In the genomic region with DNA sequence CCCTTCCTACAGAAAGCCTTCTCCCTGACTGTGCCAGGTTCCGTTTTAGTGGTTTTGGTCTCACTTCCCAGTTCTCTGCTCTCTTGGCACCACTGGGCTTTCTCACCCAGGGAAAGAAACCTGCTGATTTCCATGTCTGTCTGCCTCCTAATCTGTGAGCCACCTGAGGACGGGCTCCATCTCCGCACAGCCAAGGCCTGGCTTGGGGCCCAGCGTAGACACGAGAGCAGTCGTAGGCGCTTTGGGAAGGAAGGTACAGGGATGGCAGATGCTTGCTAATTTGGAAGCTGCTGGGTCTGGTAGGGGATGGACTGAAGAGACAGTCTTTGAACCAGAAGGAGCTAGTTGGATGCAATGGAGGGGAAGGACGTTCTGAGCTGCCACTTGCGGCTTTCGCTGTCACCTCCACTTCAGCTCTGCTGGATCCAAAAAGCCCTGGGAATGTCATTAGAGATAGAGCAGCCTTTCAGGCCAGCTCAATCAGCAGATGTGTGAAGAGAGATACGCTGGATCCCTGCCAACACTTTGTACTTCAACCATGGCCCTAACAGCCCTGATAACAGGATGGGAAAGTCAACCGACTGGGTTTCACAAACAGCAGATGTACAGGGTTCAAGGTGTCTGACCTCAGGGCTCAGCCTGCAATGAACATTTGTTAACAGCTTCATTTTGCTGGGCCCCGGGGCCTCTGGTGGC, we compare ENCODE assay signal across 8 mouse cellular contexts. TPM values are rescaled to one million over a fixed set of nuclear protein-coding genes. Genes with fewer than 3 reads are reported as not detected.
A peak's percentile ranks its signal among the peaks of the same experiment; 100 is the strongest.
DNase-seq lines count a peak whose midpoint lies in the region; ATAC-seq lines count a peak whose summit lies in the region.

No protein-coding gene starts in this region.

- H3K4me2 ChIP-seq in forebrain, embryonic 14.5 days (ENCODE audit: low read length), result no peak overlapping the region
- H3K4me2 ChIP-seq in hindbrain, embryonic 13.5 days, result no peak overlapping the region

- intact Hi-C loops in left cerebral cortex, postnatal 25 days (cut with DNase I), result loop anchor here (2.0 kb wide), 2 partner anchors 33 to 319 kb away; no protein-coding TSS in a partner anchor

- no peaks in the 10 kb centered on the region for H3K36me3 ChIP-seq in forebrain, embryonic 14.5 days (ENCODE audit: control insufficient read depth, insufficient read depth, low read length)
- no peaks in the 10 kb centered on the region for H3K36me3 ChIP-seq in hindbrain, embryonic 13.5 days
- H3K36me3 ChIP-seq in limb, embryonic 10.5 days, result no peaks in the 10 kb centered on the region

- H3K27me3 ChIP-seq in forebrain, embryonic 14.5 days (replicated peaks; ENCODE audit: control insufficient read depth, insufficient read depth, low read length), result no peaks in the 10 kb centered on the region
- H3K27me3 ChIP-seq in hindbrain, embryonic 13.5 days, result 0 out of 2 replicates have a peak, but pooled peaks cover 1% of the 10 kb centered on the region
- peaks cover 44% of the 10 kb centered on the region for H3K27me3 ChIP-seq in limb, embryonic 10.5 days (ENCODE audit: low read depth, poor library complexity, severe bottlenecking)

- H3K4me3 ChIP-seq in forebrain, embryonic 14.5 days (ENCODE audit: low read depth, low read length), result no peak overlapping the region
- no peak overlapping the region for H3K4me3 ChIP-seq in hindbrain, embryonic 13.5 days
- no peak overlapping the region for H3K4me3 ChIP-seq in limb, embryonic 10.5 days

- H3K27ac ChIP-seq in forebrain, embryonic 14.5 days (ENCODE audit: low read depth, low read length), result peak overlapping the region; percentile 29; the same call in 1 of the 2 replicates
- H3K27ac ChIP-seq in hindbrain, embryonic 13.5 days, result peak overlapping the region; percentile 18
- no peak overlapping the region for H3K27ac ChIP-seq in limb, embryonic 10.5 days

- WGBS in forebrain, embryonic 14.5 days, result 56% methylated on average over 13 of the region's 13 CpGs
- 59% methylated on average over 13 of the region's 13 CpGs for WGBS in hindbrain, embryonic 13.5 days
- WGBS in limb, embryonic 10.5 days, result 67% methylated on average over 13 of the region's 13 CpGs

- no peaks in the 10 kb centered on the region for H3K9me3 ChIP-seq in forebrain, embryonic 14.5 days (replicated peaks; ENCODE audit: control insufficient read depth, low read length)
- no peaks in the 10 kb centered on the region for H3K9me3 ChIP-seq in hindbrain, embryonic 13.5 days
- no peaks in the 10 kb centered on the region for H3K9me3 ChIP-seq in limb, embryonic 10.5 days (replicated peaks)

- peak; percentile 80; the same call in 1 of the 2 replicates for ATAC-seq in forebrain, embryonic 14.5 days
- ATAC-seq in hindbrain, embryonic 13.5 days (ENCODE audit: low FRiP score), result no peak

- peaks cover 3% of the 10 kb centered on the region; the same call in 1 of the 2 replicates for H3K4me1 ChIP-seq in forebrain, embryonic 14.5 days (ENCODE audit: control insufficient read depth, insufficient read depth, low read length)
- peaks cover 23% of the 10 kb centered on the region for H3K4me1 ChIP-seq in hindbrain, embryonic 13.5 days (replicated peaks)
- peaks cover 10% of the 10 kb centered on the region; the same call in 1 of the 2 replicates for H3K4me1 ChIP-seq in limb, embryonic 10.5 days

- no peak overlapping the region for H3K9ac ChIP-seq in forebrain, embryonic 14.5 days (ENCODE audit: low read length)
- no peak overlapping the region for H3K9ac ChIP-seq in hindbrain, embryonic 13.5 days

- DNase-seq in ovary, adult 18-20 months (ENCODE audit: low spot score), result peak; percentile 74
- no peak for DNase-seq in ovary, postnatal 10 days (ENCODE audit: low spot score)
- peak; percentile 67 for DNase-seq in forebrain, embryonic 14.5 days (ENCODE audit: low spot score)
- peak; percentile 50 to 91 for DNase-seq in left cerebral cortex, postnatal 25 days (ENCODE audit: low spot score in 2 of 2)
- peak; percentile 73 for DNase-seq in yolk sac, embryonic 10.5 days (ENCODE audit: low spot score)
- DNase-seq in limb, embryonic 10.5 days (ENCODE audit: low spot score), result no peak
- no peak for DNase-seq in adipocyte (ENCODE audit: low spot score)

RNA-seq across cellular contexts. Expression of gene Aldh1b1, which starts 9.4 kb away (rescaled TPM):
- polyA plus RNA-seq in forebrain, embryonic 14.5 days (2014; fragmentation: Nextera tagmentation; extraction: Ambion mirVana), result 14.0 and 16.4 TPM in 2 replicates
- polyA plus RNA-seq in hindbrain, embryonic 13.5 days (2015; fragmentation: Nextera tagmentation; extraction: Ambion mirVana), result 17.7 and 18.0 TPM in 2 replicates
- total RNA-seq in left cerebral cortex, postnatal 25 days (2021), result 1 to 10 TPM; 5.7 to 6.4 TPM
- 2.5 and 2.9 TPM in 2 replicates for polyA plus RNA-seq in limb, embryonic 10.5 days (2016; fragmentation: Nextera tagmentation; extraction: Ambion mirVana)

RNA-seq across cellular contexts. Expression of gene Igfbpl1, which starts 37.3 kb away (rescaled TPM):
- polyA plus RNA-seq in forebrain, embryonic 14.5 days (2014; fragmentation: Nextera tagmentation; extraction: Ambion mirVana), result 202 and 210 TPM in 2 replicates
- polyA plus RNA-seq in hindbrain, embryonic 13.5 days (2015; fragmentation: Nextera tagmentation; extraction: Ambion mirVana), result 50.5 and 67.0 TPM in 2 replicates
- total RNA-seq in left cerebral cortex, postnatal 25 days (2021), result under 1 TPM; 0.41 to 0.62 TPM
- polyA plus RNA-seq in limb, embryonic 10.5 days (2016; fragmentation: Nextera tagmentation; extraction: Ambion mirVana), result 0.28 and 0.48 TPM in 2 replicates

RNA-seq across cellular contexts. Expression of gene Stra6l, which starts 59.1 kb away (rescaled TPM):
- 1.0 and 1.2 TPM in 2 replicates for polyA plus RNA-seq in forebrain, embryonic 14.5 days (2014; fragmentation: Nextera tagmentation; extraction: Ambion mirVana)
- polyA plus RNA-seq in hindbrain, embryonic 13.5 days (2015; fragmentation: Nextera tagmentation; extraction: Ambion mirVana), result 0.82 and 0.92 TPM in 2 replicates
- total RNA-seq in left cerebral cortex, postnatal 25 days (2021), result not detected
- polyA plus RNA-seq in limb, embryonic 10.5 days (2016; fragmentation: Nextera tagmentation; extraction: Ambion mirVana), result 0.83 and 1.7 TPM in 2 replicates

Comparison
In these comparisons a context has a peak if more than half of its experiments do, and no peak if none do; other contexts are left out.
1. DNase-seq: peak in ovary, adult 18-20 months (single experiment), forebrain, embryonic 14.5 days (single experiment), left cerebral cortex, postnatal 25 days (2 of 2) and yolk sac, embryonic 10.5 days (single experiment); none in ovary, postnatal 10 days (single experiment), limb, embryonic 10.5 days (single experiment) and adipocyte (single experiment).
2. RNA of gene Igfbpl1, which starts 37.3 kb away (polyA plus RNA-seq): 202 to 210 TPM in forebrain, embryonic 14.5 days and 50.5 to 67.0 TPM in hindbrain, embryonic 13.5 days; 0.28 to 0.48 TPM in limb, embryonic 10.5 days; every median in the first group is over 10 times any median in the second.